Mouse (Mus musculus) ES-E14 (cell line): ENCODE measurements around the gene Ggt1. TPM values are rescaled to one million over a fixed set of nuclear protein-coding genes. Genes with fewer than 3 reads are reported as not detected.

Experiments used
- DNase-seq: peaks from one replicate; pipeline ENCODE4 v3.0.0-alpha.2; 2013; ENCODE audit warnings: low read depth, low spot score
- H3K27ac ChIP-seq: 2 replicates; pipeline ENCODE4 v1.5.1; 2012; ENCODE audit warnings: low read depth, mild to moderate bottlenecking, low read length, moderate library complexity, mixed read lengths; ENCODE audit not compliant: poor library complexity, insufficient read depth, severe bottlenecking
- H3K36me3 ChIP-seq: 2 replicates; pipeline ENCODE4 v1.6.1; 2012; ENCODE audit warnings: mild to moderate bottlenecking, low read length, moderate library complexity, mixed read lengths; ENCODE audit not compliant: control insufficient read depth, poor library complexity, insufficient read depth, severe bottlenecking
- H3K4me1 ChIP-seq, 2 experiments: fragments of 150-350 bp in 1 of 2; sonication (generic) in 1 of 2; 2 replicates each; pipeline ENCODE4 v1.6.1; 2012; ENCODE audit warnings: low read length in 2 of 2, mild to moderate bottlenecking in 1 of 2, mixed read lengths in 1 of 2; ENCODE audit not compliant: control insufficient read depth in 2 of 2, insufficient read depth in 2 of 2, poor library complexity in 1 of 2
- H3K4me3 ChIP-seq, 2 experiments: fragments of 150-350 bp in 1 of 2; sonication (generic) in 1 of 2; 2 replicates each; pipeline ENCODE4 v1.5.1; 2012; ENCODE audit warnings: low read length in 2 of 2, low read depth in 1 of 2, mild to moderate bottlenecking in 1 of 2, mixed read lengths in 1 of 2; ENCODE audit not compliant: insufficient read depth in 1 of 2, poor library complexity in 1 of 2, severe bottlenecking in 1 of 2
- H3K9ac ChIP-seq: 2 replicates; pipeline ENCODE4 v1.6.1; 2012; ENCODE audit warnings: low read depth, mild to moderate bottlenecking, low read length, mixed read lengths; ENCODE audit not compliant: poor library complexity, insufficient read depth, severe bottlenecking
- H3K9me3 ChIP-seq: fragments of 150-350 bp; sonication (generic); 2 replicates; pipeline ENCODE4 v1.6.1; 2012; ENCODE audit warnings: low read depth, mild to moderate bottlenecking, low read length; ENCODE audit not compliant: control insufficient read depth, insufficient read depth
- CHD2 ChIP-seq: IDR thresholded peaks from 2 replicates; pipeline ENCODE4 v1.6.1; 2014; ENCODE audit warnings: mild to moderate bottlenecking, low read depth, low read length, inconsistent platforms
- HCFC1 ChIP-seq: IDR thresholded peaks from 2 replicates; pipeline ENCODE4 v1.6.1; 2012; ENCODE audit warnings: low read length, inconsistent platforms, borderline replicate concordance; ENCODE audit not compliant: insufficient read depth
- MAFK ChIP-seq: IDR thresholded peaks from 2 replicates; pipeline ENCODE4 v1.6.1; 2014; ENCODE audit warnings: mild to moderate bottlenecking, low read depth, low read length, inconsistent platforms; ENCODE audit not compliant: insufficient read depth
- ZC3H11A ChIP-seq: IDR thresholded peaks from 2 replicates; pipeline ENCODE4 v1.6.1; 2012; ENCODE audit warnings: low read depth, mild to moderate bottlenecking, inconsistent platforms, low read length, borderline replicate concordance
- ZNF384 ChIP-seq: IDR thresholded peaks from 2 replicates; pipeline ENCODE4 v1.6.1; 2012; ENCODE audit warnings: low read depth, low read length, inconsistent platforms
- in situ Hi-C, 2 experiments: fragments of 600-800 bp; cut with MboI; formaldehyde crosslinking; loops; one replicate each; pipeline ENCODE4 v1.15.1; 2025; ENCODE audit warnings: low sequenced_read_pairs in 2 of 2, inconsistent platforms in 1 of 2; ENCODE audit not compliant: unreplicated experiment in 2 of 2
- total RNA-seq: library from RNA; depleted of rRNA; stranded (reverse); fragments of 300-350 nt; gene quantifications from 2 replicates; pipeline ENCODE4 v1.2.3, GENCODE M21; 2012

The Ggt1 gene
- total RNA-seq, 1 experiment, result 23.6 TPM

DNA sequence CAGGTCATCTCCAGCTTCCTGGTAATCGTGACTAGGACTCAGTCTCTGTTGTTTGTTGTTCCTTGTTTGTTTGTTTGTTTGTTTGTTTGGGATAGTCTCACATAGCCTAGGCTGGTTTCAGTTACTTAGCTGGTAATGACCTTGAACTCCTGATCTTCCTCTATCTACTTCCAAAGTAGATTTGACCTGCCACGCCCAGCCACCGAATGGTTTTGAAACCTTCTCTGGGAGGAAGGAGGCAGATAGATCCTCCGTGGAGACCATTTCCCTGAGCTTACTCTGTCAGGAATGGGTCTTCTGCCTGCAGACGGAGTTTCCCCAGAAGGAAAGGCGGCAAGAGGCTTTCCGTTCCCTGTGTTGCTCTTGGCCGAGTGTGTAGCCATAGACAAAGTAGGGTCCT, 1.2 kb downstream of the Ggt1 start:
- Histone ChIP-seq H3K36me3 (no peaks in the 10 kb centered on the region), H3K9ac (no peak overlapping the region), H3K9me3 (no peaks in the 10 kb centered on the region), H3K27ac (no peak overlapping the region), H3K4me3 (no peak overlapping the region), H3K4me1 (peaks cover 15 to 33% of the 10 kb centered on the region in 2 experiments; a peak in 3 of 4 replicates)
- in situ Hi-C loops, result no loop called here
- TF ChIP-seq ZC3H11A, result no peak
- no peak for TF ChIP-seq ZNF384
- no peak for DNase-seq

DNA sequence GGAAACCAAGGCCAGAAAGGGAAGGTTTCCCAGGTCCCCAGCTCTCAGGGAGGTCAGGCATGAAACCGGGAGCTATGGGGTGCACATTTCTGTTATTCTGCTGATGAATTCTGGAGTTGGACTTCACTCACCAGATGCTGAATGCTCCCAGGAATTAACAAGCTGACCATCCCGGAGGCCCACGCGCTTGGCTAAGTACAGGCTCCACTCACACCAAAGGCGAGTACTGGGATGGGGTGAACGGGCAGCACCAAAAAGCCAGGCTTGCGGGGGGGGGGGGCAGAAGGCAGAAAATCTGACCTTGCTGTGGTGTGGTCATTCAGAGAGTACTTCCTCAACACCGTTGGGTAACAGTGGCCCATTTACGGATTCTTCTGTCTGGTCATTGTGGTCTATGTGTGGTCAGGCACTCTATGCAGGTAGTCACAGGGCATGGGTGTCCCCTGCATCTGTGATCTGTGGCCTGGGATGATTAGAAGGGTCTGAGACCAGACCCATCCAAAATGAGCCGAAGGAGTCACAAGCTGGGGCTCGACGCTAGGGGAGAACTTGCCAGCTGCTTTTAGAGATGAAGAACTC, 3.4 kb downstream of the Ggt1 start:
- Histone ChIP-seq H3K9me3 (no peaks in the 10 kb centered on the region), H3K4me1 (peaks cover 12 to 28% of the 10 kb centered on the region in 2 experiments; a peak in 3 of 4 replicates), H3K4me3 (no peak overlapping the region), H3K36me3 (no peaks in the 10 kb centered on the region), H3K9ac (no peak overlapping the region), H3K27ac (no peak overlapping the region)
- no peak for DNase-seq
- TF ChIP-seq MAFK (no peak), CHD2 (no peak)
- in situ Hi-C loops, result no loop called here

DNA sequence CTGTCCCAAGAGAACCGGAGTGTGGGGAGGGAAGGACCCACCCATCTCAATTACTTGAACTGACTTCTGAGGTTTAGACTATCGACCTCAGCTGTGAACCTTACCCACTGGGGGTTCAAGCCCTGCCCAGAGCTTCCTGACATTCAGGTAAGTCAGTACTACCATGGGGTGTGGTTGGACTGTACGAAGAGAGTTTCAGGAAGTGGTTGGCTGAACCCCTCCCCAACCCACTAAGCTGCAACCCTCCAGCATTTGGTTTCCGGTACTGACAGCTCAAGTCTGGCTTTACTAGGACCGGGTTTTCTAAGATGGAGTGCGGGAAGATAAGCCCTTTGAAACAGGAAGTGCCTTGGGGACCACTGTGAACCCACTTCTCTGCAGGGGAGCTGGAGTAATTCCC, 4.0 kb downstream of the Ggt1 start:
- Histone ChIP-seq H3K36me3 (no peaks in the 10 kb centered on the region), H3K4me1 (peaks cover 12 to 26% of the 10 kb centered on the region in 2 experiments; a peak in 3 of 4 replicates), H3K4me3 (peak overlapping the region in 1 of 2 experiments; percentile 17; a peak in 1 of 4 replicates), H3K9me3 (no peaks in the 10 kb centered on the region), H3K9ac (no peak overlapping the region), H3K27ac (no peak overlapping the region)
- TF ChIP-seq ZC3H11A (no peak), CHD2 (no peak), MAFK (no peak), ZNF384 (no peak), HCFC1 (no peak)
- in situ Hi-C loops, result no loop called here
- DNase-seq, result no peak

DNA sequence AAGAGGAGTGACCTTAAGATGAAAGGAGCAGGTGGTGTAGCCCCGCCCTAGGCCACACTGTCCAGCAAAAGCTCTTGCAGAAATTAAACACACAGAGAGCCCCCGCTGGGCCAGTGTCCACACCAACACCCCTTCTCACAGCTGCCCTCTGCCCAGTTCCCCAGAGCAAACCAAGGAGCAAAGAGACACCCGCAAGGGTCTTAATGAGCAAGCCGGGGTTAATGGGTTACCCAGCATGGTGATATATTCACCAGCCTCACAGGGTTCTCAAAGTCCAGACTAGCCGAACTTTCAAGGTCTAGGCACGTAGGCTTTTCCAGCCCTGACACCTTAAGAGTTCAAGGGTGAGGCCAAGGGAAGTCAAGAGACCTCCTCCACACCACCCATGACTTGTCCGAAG, 4.5 kb downstream of the Ggt1 start:
- no peak overlapping the region for H3K27ac ChIP-seq
- H3K4me3 ChIP-seq, result no peak overlapping the region
- in situ Hi-C loops, result no loop called here
- no peaks in the 10 kb centered on the region for H3K9me3 ChIP-seq
- peaks cover 12 to 26% of the 10 kb centered on the region in 2 experiments; a peak in 3 of 4 replicates for H3K4me1 ChIP-seq
- H3K9ac ChIP-seq, result no peak overlapping the region
- TF ChIP-seq ZC3H11A (no peak), MAFK (no peak), CHD2 (no peak), HCFC1 (no peak), ZNF384 (no peak)
- DNase-seq, result no peak
- H3K36me3 ChIP-seq, result no peaks in the 10 kb centered on the region

DNA sequence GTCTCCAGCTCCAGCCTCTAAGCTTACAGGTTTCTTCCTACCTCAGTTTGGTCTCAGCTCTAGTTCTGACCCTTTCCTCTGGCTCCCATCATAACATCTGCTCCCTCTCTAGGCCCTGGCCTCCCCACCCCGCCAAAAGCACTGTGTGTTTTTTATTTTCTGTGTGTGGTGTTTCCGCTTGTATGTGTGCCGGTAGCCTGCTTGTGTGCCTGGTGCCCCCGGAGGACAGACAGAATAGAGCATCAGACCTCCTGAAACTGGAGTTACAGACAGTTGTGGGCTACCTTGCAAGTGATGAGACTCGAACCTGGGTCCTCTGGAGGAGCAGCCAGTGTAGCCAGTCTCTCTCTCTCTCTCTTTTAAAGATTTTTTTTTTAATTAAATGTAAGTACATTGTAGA, 4.9 kb downstream of the Ggt1 start:
- Histone ChIP-seq H3K9me3 (no peaks in the 10 kb centered on the region), H3K4me1 (peaks cover 12 to 26% of the 10 kb centered on the region in 2 experiments; a peak in 3 of 4 replicates), H3K36me3 (no peaks in the 10 kb centered on the region), H3K4me3 (no peak overlapping the region), H3K27ac (no peak overlapping the region), H3K9ac (no peak overlapping the region)
- no peak for DNase-seq
- TF ChIP-seq MAFK, result no peak
- no peak for TF ChIP-seq ZNF384
- no peak for TF ChIP-seq CHD2
- no peak for TF ChIP-seq ZC3H11A
- TF ChIP-seq HCFC1, result no peak
- in situ Hi-C loops, result no loop called here
